Mouse (Mus musculus) heart, embryonic 16.5 days (tissue): ENCODE measurements at regions not wholly inside any gene's neighbourhood (a gene's known extent, or its start where the extent isn't known, plus 50 kb on each side); places are given as distances from the start of the nearest gene placed in this dataset.

Experiments used
- ATAC-seq: fragments of 200-750 bp; cut with Nextera tagmentation; replicated peaks from 2 replicates; pipeline ENCODE4 v1.8.0; 2017; ENCODE audit warnings: moderate number of reproducible peaks; ENCODE audit not compliant: insufficient read depth, low FRiP score; ENCODE audit errors: extremely low read depth
- H3K27ac ChIP-seq: fragments of 300-500 bp; sonication (generic); 2 replicates; pipeline ENCODE4 v1.5.1; 2014; ENCODE audit warnings: mild to moderate bottlenecking, low read length, control low read depth, moderate library complexity
- H3K27me3 ChIP-seq: fragments of 300-500 bp; sonication (generic); 2 replicates; pipeline ENCODE4 v1.6.1; 2014; ENCODE audit warnings: low read length, mixed read lengths; ENCODE audit not compliant: control insufficient read depth, insufficient read depth
- H3K36me3 ChIP-seq: fragments of 300-500 bp; sonication (generic); 2 replicates; pipeline ENCODE4 v1.6.1; 2014; ENCODE audit not compliant: control insufficient read depth, insufficient read depth
- H3K4me1 ChIP-seq: fragments of 300-500 bp; sonication (generic); 2 replicates; pipeline ENCODE4 v1.6.1; 2014; ENCODE audit warnings: low read length, mixed read lengths; ENCODE audit not compliant: control insufficient read depth, insufficient read depth
- H3K4me2 ChIP-seq: fragments of 300-500 bp; sonication (generic); 2 replicates; pipeline ENCODE4 v1.6.1; 2014; ENCODE audit warnings: low read depth, mild to moderate bottlenecking, control low read depth, low read length
- H3K4me3 ChIP-seq: fragments of 300-500 bp; sonication (generic); 2 replicates; pipeline ENCODE4 v1.5.1; 2014; ENCODE audit warnings: mild to moderate bottlenecking, control low read depth, low read length
- H3K9ac ChIP-seq: fragments of 300-500 bp; sonication (generic); 2 replicates; pipeline ENCODE4 v1.6.1; 2014; ENCODE audit warnings: low read length, control low read depth
- H3K9me3 ChIP-seq: fragments of 300-500 bp; sonication (generic); replicated peaks from 2 replicates; pipeline ENCODE4 v1.6.1; 2016; ENCODE audit warnings: low read length; ENCODE audit not compliant: control insufficient read depth
- WGBS: fragments of 180-500 bp; shearing (Covaris S2); extraction: QIAGEN DNeasy Blood & Tissue Kit; methylation state at CpG from one replicate; pipeline ENCODE4 v1.1.7; 2014; 5-methylcytosine and 5-hydroxymethylcytosine counted together

GRCm38 (mm10) chr11:23996250-23996649, 78.6 kb downstream of the A830031A19Rik start:
- H3K4me1 ChIP-seq: no peaks in the 10 kb centered on the region

GRCm38 (mm10) chr11:23994160-23994559, 80.7 kb downstream of the A830031A19Rik start:
- Histone ChIP-seq H3K27ac (no peak overlapping the region), H3K4me2 (no peak overlapping the region), H3K27me3 (no peaks in the 10 kb centered on the region), H3K9me3 (no peaks in the 10 kb centered on the region), H3K4me1 (no peaks in the 10 kb centered on the region), H3K4me3 (no peak overlapping the region), H3K9ac (no peak overlapping the region), H3K36me3 (no peaks in the 10 kb centered on the region)
- no peak for ATAC-seq

More at GRCm38 (mm10) chr11:23996250-23996649, 78.6 kb downstream of the A830031A19Rik start:
- no peak overlapping the region for H3K4me2 ChIP-seq
- 72% methylated on average over 9 of the region's 9 CpGs for WGBS
- H3K27me3 ChIP-seq: no peaks in the 10 kb centered on the region
- H3K9ac ChIP-seq: no peak overlapping the region
- ATAC-seq: no peak
- H3K4me3 ChIP-seq: no peak overlapping the region
- no peaks in the 10 kb centered on the region for H3K9me3 ChIP-seq
- no peaks in the 10 kb centered on the region for H3K36me3 ChIP-seq
- no peak overlapping the region for H3K27ac ChIP-seq

- no peak for ATAC-seq
- Histone ChIP-seq H3K9ac (no peak overlapping the region), H3K9me3 (no peaks in the 10 kb centered on the region), H3K4me1 (peaks cover 2% of the 10 kb centered on the region; the same call in 1 of the 2 replicates), H3K27me3 (no peaks in the 10 kb centered on the region), H3K4me2 (no peak overlapping the region), H3K36me3 (no peaks in the 10 kb centered on the region), H3K4me3 (no peak overlapping the region), H3K27ac (no peak overlapping the region)
- 52% methylated on average over 7 of the region's 7 CpGs for WGBS
Measured at GRCm38 (mm10) chr11:23987532-23988450, 87.1 kb downstream of the A830031A19Rik start.

GRCm38 (mm10) chr11:23985231-23985630, 89.6 kb downstream of the A830031A19Rik start:
- Histone ChIP-seq H3K9me3 (no peaks in the 10 kb centered on the region), H3K9ac (no peak overlapping the region), H3K4me1 (peaks cover 2% of the 10 kb centered on the region; the same call in 1 of the 2 replicates), H3K27ac (no peak overlapping the region), H3K4me3 (no peak overlapping the region), H3K36me3 (no peaks in the 10 kb centered on the region), H3K4me2 (no peak overlapping the region), H3K27me3 (no peaks in the 10 kb centered on the region)
- WGBS: 82% methylated on average over 3 of the region's 3 CpGs
- no peak for ATAC-seq

GRCm38 (mm10) chr11:23979332-23979731, 84.3 kb upstream of the Papolg start:
- H3K27ac ChIP-seq: no peak overlapping the region
- no peak overlapping the region for H3K4me3 ChIP-seq
- 8% methylated on average over 5 of the region's 5 CpGs for WGBS
- 0 out of 2 replicates have a peak, but pooled peaks have one; percentile 23 for ATAC-seq
- H3K27me3 ChIP-seq: no peaks in the 10 kb centered on the region
- H3K4me2 ChIP-seq: no peak overlapping the region
- H3K36me3 ChIP-seq: no peaks in the 10 kb centered on the region
- H3K4me1 ChIP-seq: peaks cover 2% of the 10 kb centered on the region; the same call in 1 of the 2 replicates
- no peaks in the 10 kb centered on the region for H3K9me3 ChIP-seq
- H3K9ac ChIP-seq: no peak overlapping the region

GRCm38 (mm10) chr11:23978300-23978699, 83.2 kb upstream of the Papolg start:
- Histone ChIP-seq H3K4me1 (peaks cover 2% of the 10 kb centered on the region; the same call in 1 of the 2 replicates), H3K36me3 (no peaks in the 10 kb centered on the region), H3K27ac (no peak overlapping the region), H3K27me3 (no peaks in the 10 kb centered on the region), H3K9me3 (no peaks in the 10 kb centered on the region), H3K9ac (no peak overlapping the region), H3K4me3 (no peak overlapping the region), H3K4me2 (no peak overlapping the region)
- WGBS: 60% methylated on average over 5 of the region's 5 CpGs
- no peak for ATAC-seq

GRCm38 (mm10) chr11:23977096-23977495, 82.0 kb upstream of the Papolg start:
- no peaks in the 10 kb centered on the region for H3K4me1 ChIP-seq
- ATAC-seq: no peak
- no peak overlapping the region for H3K4me3 ChIP-seq
- no peak overlapping the region for H3K9ac ChIP-seq
- H3K4me2 ChIP-seq: no peak overlapping the region
- WGBS: 53% methylated on average over 8 of the region's 8 CpGs
- H3K36me3 ChIP-seq: no peaks in the 10 kb centered on the region
- H3K27me3 ChIP-seq: no peaks in the 10 kb centered on the region
- no peak overlapping the region for H3K27ac ChIP-seq
- no peaks in the 10 kb centered on the region for H3K9me3 ChIP-seq

GRCm38 (mm10) chr11:23954323-23954722, 59.3 kb upstream of the Papolg start:
- Histone ChIP-seq H3K4me1 (no peaks in the 10 kb centered on the region), H3K27me3 (peaks cover 2% of the 10 kb centered on the region; the same call in 1 of the 2 replicates), H3K9ac (no peak overlapping the region; the same call in 1 of the 2 replicates), H3K36me3 (no peaks in the 10 kb centered on the region), H3K27ac (no peak overlapping the region), H3K4me3 (no peak overlapping the region), H3K9me3 (peaks cover 3% of the 10 kb centered on the region; the same call in 1 of the 2 replicates), H3K4me2 (peak overlapping the region; percentile 44)
- ATAC-seq: no peak
- WGBS: 1% methylated on average over 4 of the region's 4 CpGs

GRCm38 (mm10) chr11:23945966-23946365, 50.9 kb upstream of the Papolg start:
- Histone ChIP-seq H3K27me3 (no peaks in the 10 kb centered on the region), H3K9ac (no peak overlapping the region), H3K4me1 (no peaks in the 10 kb centered on the region), H3K4me3 (no peak overlapping the region), H3K36me3 (no peaks in the 10 kb centered on the region), H3K9me3 (no peaks in the 10 kb centered on the region), H3K4me2 (no peak overlapping the region), H3K27ac (no peak overlapping the region)
- no peak for ATAC-seq
